ENCODE assay signal across 19 mouse cellular contexts in the genomic region with DNA sequence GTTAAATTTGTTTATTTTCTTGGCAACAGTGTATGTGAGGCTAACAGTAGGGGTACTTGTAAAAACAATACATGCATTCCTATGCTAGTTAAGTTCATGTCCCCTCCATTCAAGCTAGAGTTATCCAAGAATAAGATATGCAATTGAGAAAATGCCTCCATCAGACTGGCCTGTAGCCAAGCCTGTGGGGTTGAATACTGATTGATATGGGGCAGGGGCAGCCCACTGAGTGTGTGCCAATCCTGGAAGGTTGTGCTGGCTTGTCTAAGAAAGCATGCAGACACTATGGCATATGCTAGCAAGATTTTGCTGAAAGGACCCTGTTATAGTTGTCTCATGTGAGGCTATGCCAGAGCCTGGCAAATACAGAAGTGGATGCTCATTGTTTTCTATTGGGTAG.
DNase-seq lines count a peak whose midpoint lies in the region; ATAC-seq and TF ChIP-seq lines count a peak whose summit lies in the region.
"Had no signal": no experiment of that assay in that cellular context is flagged by ENCODE, and none has a peak within 500 bp of the region (broad histone marks: within the 10 kb centered on the region; RNA-seq: fewer than 3 reads in every experiment).

No protein-coding gene starts in this region.

- ATAC-seq in hindbrain, embryonic 13.5 days (ENCODE audit: low FRiP score): peak; percentile 89
- ATAC-seq in hindbrain, embryonic 11.5 days (ENCODE audit: low FRiP score): no peak
- ATAC-seq in neural tube, embryonic 12.5 days (ENCODE audit: low FRiP score, low read depth): 0 out of 2 replicates have a peak, but pooled peaks have one; percentile 37
- peak; percentile 68 for ATAC-seq in forebrain, postnatal 0 days
- no peak for ATAC-seq in midbrain, postnatal 0 days (ENCODE audit: low FRiP score)
- ATAC-seq: intestine, embryonic 15.5 days had no signal

- no peak overlapping the region for H3K27ac ChIP-seq in hindbrain, embryonic 13.5 days
- no peak overlapping the region for H3K27ac ChIP-seq in hindbrain, embryonic 11.5 days (ENCODE audit: low read depth, low read length)
- no peak overlapping the region for H3K27ac ChIP-seq in neural tube, embryonic 12.5 days
- H3K27ac ChIP-seq in forebrain, postnatal 0 days (ENCODE audit: low read depth, low read length): no peak overlapping the region
- no peak overlapping the region for H3K27ac ChIP-seq in midbrain, postnatal 0 days (ENCODE audit: low read depth, low read length)
- H3K27ac ChIP-seq: embryonic facial prominence, embryonic 10.5 days; heart, embryonic 13.5 days; intestine, embryonic 15.5 days; liver, embryonic 15.5 days had no signal

- H3K36me3 ChIP-seq in hindbrain, embryonic 13.5 days: no peaks in the 10 kb centered on the region
- H3K36me3 ChIP-seq in hindbrain, embryonic 11.5 days (ENCODE audit: control insufficient read depth, insufficient read depth, low read length): no peaks in the 10 kb centered on the region
- no peaks in the 10 kb centered on the region for H3K36me3 ChIP-seq in neural tube, embryonic 12.5 days
- no peaks in the 10 kb centered on the region for H3K36me3 ChIP-seq in forebrain, postnatal 0 days (ENCODE audit: insufficient read depth)
- H3K36me3 ChIP-seq in midbrain, postnatal 0 days (ENCODE audit: insufficient read depth, low read length): no peaks in the 10 kb centered on the region
- H3K36me3 ChIP-seq: embryonic facial prominence, embryonic 10.5 days; heart, embryonic 13.5 days; intestine, embryonic 15.5 days; liver, embryonic 15.5 days had no signal

- no peaks in the 10 kb centered on the region for H3K9me3 ChIP-seq in hindbrain, embryonic 13.5 days
- no peaks in the 10 kb centered on the region for H3K9me3 ChIP-seq in hindbrain, embryonic 11.5 days (ENCODE audit: control insufficient read depth, low read length)
- no peaks in the 10 kb centered on the region for H3K9me3 ChIP-seq in neural tube, embryonic 12.5 days
- H3K9me3 ChIP-seq in forebrain, postnatal 0 days (ENCODE audit: low read length): no peaks in the 10 kb centered on the region
- H3K9me3 ChIP-seq in midbrain, postnatal 0 days (ENCODE audit: low read length): no peaks in the 10 kb centered on the region
- H3K9me3 ChIP-seq: embryonic facial prominence, embryonic 10.5 days; heart, embryonic 13.5 days; intestine, embryonic 15.5 days; liver, embryonic 15.5 days had no signal

- no peak for DNase-seq in hindbrain, embryonic 11.5 days (ENCODE audit: low spot score)
- no peak for DNase-seq in neural tube, embryonic 10.5 days (ENCODE audit: extremely low spot score, low spot score)
- peak; percentile 32 for DNase-seq in forebrain, postnatal 0 days
- peak; percentile 54 for DNase-seq in midbrain, postnatal 0 days (ENCODE audit: low spot score)
- no peak for DNase-seq in thymus, postnatal 4 days
- DNase-seq: adrenal gland, postnatal 25 days; B cell, adult 2 months; cerebellum, adult 18-20 months; heart, postnatal 36 days; kidney, postnatal 10 days; lung, postnatal 10 days; right cerebral cortex, postnatal 25 days; thymus, adult 2 months had no signal

- TF ChIP-seq CTCF in forebrain, postnatal 0 days (IDR thresholded peaks at IDR 0.05; ENCODE audit: low read depth): no peak
- TF ChIP-seq CTCF in midbrain, postnatal 0 days (IDR thresholded peaks at IDR 0.05): no peak

- no peaks in the 10 kb centered on the region for H3K27me3 ChIP-seq in hindbrain, embryonic 13.5 days
- no peaks in the 10 kb centered on the region for H3K27me3 ChIP-seq in hindbrain, embryonic 11.5 days (ENCODE audit: control insufficient read depth, insufficient read depth, low read length)
- H3K27me3 ChIP-seq in neural tube, embryonic 12.5 days (replicated peaks): no peaks in the 10 kb centered on the region
- no peaks in the 10 kb centered on the region for H3K27me3 ChIP-seq in forebrain, postnatal 0 days (ENCODE audit: insufficient read depth, low read length)
- H3K27me3 ChIP-seq in midbrain, postnatal 0 days (ENCODE audit: insufficient read depth, low read length): no peaks in the 10 kb centered on the region
- H3K27me3 ChIP-seq: heart, embryonic 13.5 days; intestine, embryonic 15.5 days; liver, embryonic 15.5 days had no signal

- H3K4me3 ChIP-seq in hindbrain, embryonic 13.5 days: no peak overlapping the region
- no peak overlapping the region for H3K4me3 ChIP-seq in hindbrain, embryonic 11.5 days (ENCODE audit: low read depth, low read length)
- no peak overlapping the region for H3K4me3 ChIP-seq in neural tube, embryonic 12.5 days
- H3K4me3 ChIP-seq in forebrain, postnatal 0 days (ENCODE audit: low read depth, low read length): no peak overlapping the region
- H3K4me3 ChIP-seq in midbrain, postnatal 0 days (ENCODE audit: low read depth, low read length): no peak overlapping the region
- H3K4me3 ChIP-seq: embryonic facial prominence, embryonic 10.5 days; heart, embryonic 13.5 days; intestine, embryonic 15.5 days; liver, embryonic 15.5 days had no signal

- no peak overlapping the region for H3K4me2 ChIP-seq in hindbrain, embryonic 13.5 days
- H3K4me2 ChIP-seq in hindbrain, embryonic 11.5 days (replicated peaks; ENCODE audit: low read depth, low read length): no peak overlapping the region
- no peak overlapping the region for H3K4me2 ChIP-seq in neural tube, embryonic 12.5 days (replicated peaks)
- H3K4me2 ChIP-seq in forebrain, postnatal 0 days (ENCODE audit: low read depth): no peak overlapping the region
- H3K4me2 ChIP-seq in midbrain, postnatal 0 days (ENCODE audit: low read depth, low read length, poor library complexity, severe bottlenecking): no peak overlapping the region
- H3K4me2 ChIP-seq: heart, embryonic 13.5 days; intestine, embryonic 15.5 days; liver, embryonic 15.5 days had no signal

- H3K4me1 ChIP-seq in hindbrain, embryonic 13.5 days (replicated peaks): no peaks in the 10 kb centered on the region
- no peaks in the 10 kb centered on the region for H3K4me1 ChIP-seq in hindbrain, embryonic 11.5 days (replicated peaks; ENCODE audit: control insufficient read depth, insufficient read depth, low read length)
- no peaks in the 10 kb centered on the region for H3K4me1 ChIP-seq in neural tube, embryonic 12.5 days
- H3K4me1 ChIP-seq in forebrain, postnatal 0 days (ENCODE audit: insufficient read depth): no peaks in the 10 kb centered on the region
- no peaks in the 10 kb centered on the region for H3K4me1 ChIP-seq in midbrain, postnatal 0 days (ENCODE audit: insufficient read depth, low read length)
- H3K4me1 ChIP-seq: embryonic facial prominence, embryonic 10.5 days; heart, embryonic 13.5 days; intestine, embryonic 15.5 days; liver, embryonic 15.5 days had no signal

- H3K9ac ChIP-seq in hindbrain, embryonic 13.5 days: no peak overlapping the region
- no peak overlapping the region for H3K9ac ChIP-seq in hindbrain, embryonic 11.5 days (ENCODE audit: low read depth, low read length)
- no peak overlapping the region for H3K9ac ChIP-seq in neural tube, embryonic 12.5 days
- H3K9ac ChIP-seq in forebrain, postnatal 0 days: no peak overlapping the region
- no peak overlapping the region for H3K9ac ChIP-seq in midbrain, postnatal 0 days (replicated peaks; ENCODE audit: low read length, poor library complexity, severe bottlenecking)
- H3K9ac ChIP-seq: heart, embryonic 13.5 days; intestine, embryonic 15.5 days; liver, embryonic 15.5 days had no signal

Comparison
In these comparisons a context has a peak if more than half of its experiments do, and no peak if none do; other contexts are left out.
1. ATAC-seq: peak in hindbrain, embryonic 13.5 days (single experiment), neural tube, embryonic 12.5 days (single experiment) and forebrain, postnatal 0 days (single experiment); none in hindbrain, embryonic 11.5 days (single experiment) and midbrain, postnatal 0 days (single experiment).
2. DNase-seq: peak in forebrain, postnatal 0 days (single experiment) and midbrain, postnatal 0 days (single experiment); none in hindbrain, embryonic 11.5 days (single experiment), neural tube, embryonic 10.5 days (single experiment) and thymus, postnatal 4 days (single experiment).